Mouse (Mus musculus): ENCODE results near the gene Sox13.
A peak's percentile ranks its signal among the peaks of the same experiment; 100 is the strongest.

Gene Sox13

GRCm38 (mm10) chr1:133423543-133424480 is at the start of gene Sox13:
Gene Sox13, minus strand, starts transcription at chr1:133424377.
- DNase-seq (ENCODE audit: low spot score in 2 of 2), result peak in 1 of 2 experiments; percentile 49

- no peak for DNase-seq (ENCODE audit: low spot score in 2 of 2)
Measured at GRCm38 (mm10) chr1:133471556-133471955, 47.4 kb upstream of the Sox13 start.

GRCm38 (mm10) chr1:133471086-133471485 is 46.9 kb upstream of the Sox13 start:
- DNase-seq (ENCODE audit: low spot score in 2 of 2), result no peak

- no peak for DNase-seq (ENCODE audit: low spot score in 2 of 2)
Measured at GRCm38 (mm10) chr1:133470242-133471025, 46.3 kb upstream of the Sox13 start.

GRCm38 (mm10) chr1:133469213-133469612 is 45.0 kb upstream of the Sox13 start:
- DNase-seq (ENCODE audit: low spot score in 2 of 2), result no peak

- no peak for DNase-seq (ENCODE audit: low spot score in 2 of 2)
Measured at GRCm38 (mm10) chr1:133468751-133469150, 44.6 kb upstream of the Sox13 start.

GRCm38 (mm10) chr1:133467905-133468304 is 43.7 kb upstream of the Sox13 start:
- DNase-seq (ENCODE audit: low spot score in 2 of 2), result no peak

- DNase-seq (ENCODE audit: low spot score in 2 of 2), result no peak
Measured at GRCm38 (mm10) chr1:133463138-133463537, 39.0 kb upstream of the Sox13 start.

GRCm38 (mm10) chr1:133460996-133461395 is 36.8 kb upstream of the Sox13 start:
- no peak for DNase-seq (ENCODE audit: low spot score in 2 of 2)

GRCm38 (mm10) chr1:133456097-133456496 is 31.9 kb upstream of the Sox13 start:
- no peak for DNase-seq (ENCODE audit: low spot score in 2 of 2)

GRCm38 (mm10) chr1:133452564-133453165 is 28.5 kb upstream of the Sox13 start:
- DNase-seq (ENCODE audit: low spot score in 2 of 2), result no peak

GRCm38 (mm10) chr1:133451869-133452563 is 27.8 kb upstream of the Sox13 start:
- no peak for DNase-seq (ENCODE audit: low spot score in 2 of 2)

GRCm38 (mm10) chr1:133451025-133451424 is 26.8 kb upstream of the Sox13 start:
- no peak for DNase-seq (ENCODE audit: low spot score in 2 of 2)

- no peak for DNase-seq (ENCODE audit: low spot score in 2 of 2)
Measured at GRCm38 (mm10) chr1:133448351-133448931, 24.3 kb upstream of the Sox13 start.

- DNase-seq (ENCODE audit: low spot score in 2 of 2), result no peak
Measured at GRCm38 (mm10) chr1:133446291-133446690, 22.1 kb upstream of the Sox13 start.

GRCm38 (mm10) chr1:133444315-133444714 is 20.1 kb upstream of the Sox13 start:
- no peak for DNase-seq (ENCODE audit: low spot score in 2 of 2)

GRCm38 (mm10) chr1:133437916-133438683 is 13.9 kb upstream of the Sox13 start:
- no peak for DNase-seq (ENCODE audit: low spot score in 2 of 2)

- DNase-seq (ENCODE audit: low spot score in 2 of 2), result no peak
Measured at GRCm38 (mm10) chr1:133434756-133435112, 10.6 kb upstream of the Sox13 start.

GRCm38 (mm10) chr1:133434018-133434755 is 10.0 kb upstream of the Sox13 start:
- DNase-seq (ENCODE audit: low spot score in 2 of 2), result peak; percentile 36 to 46

GRCm38 (mm10) chr1:133432566-133432965 is 8.4 kb upstream of the Sox13 start:
- no peak for DNase-seq (ENCODE audit: low spot score in 2 of 2)

Measured in frontal cortex, postnatal 10 days (tissue).